Mouse (Mus musculus) adrenal gland (tissue): ENCODE data around the gene 2510009E07Rik.

ENCODE experiments used
- intact Hi-C: fragments of 180-260 bp; cut with DNase I; formaldehyde crosslinking; loops from one replicate; pipeline ENCODE4 v1.15.1; 2025

The 2510009E07Rik gene

DNA sequence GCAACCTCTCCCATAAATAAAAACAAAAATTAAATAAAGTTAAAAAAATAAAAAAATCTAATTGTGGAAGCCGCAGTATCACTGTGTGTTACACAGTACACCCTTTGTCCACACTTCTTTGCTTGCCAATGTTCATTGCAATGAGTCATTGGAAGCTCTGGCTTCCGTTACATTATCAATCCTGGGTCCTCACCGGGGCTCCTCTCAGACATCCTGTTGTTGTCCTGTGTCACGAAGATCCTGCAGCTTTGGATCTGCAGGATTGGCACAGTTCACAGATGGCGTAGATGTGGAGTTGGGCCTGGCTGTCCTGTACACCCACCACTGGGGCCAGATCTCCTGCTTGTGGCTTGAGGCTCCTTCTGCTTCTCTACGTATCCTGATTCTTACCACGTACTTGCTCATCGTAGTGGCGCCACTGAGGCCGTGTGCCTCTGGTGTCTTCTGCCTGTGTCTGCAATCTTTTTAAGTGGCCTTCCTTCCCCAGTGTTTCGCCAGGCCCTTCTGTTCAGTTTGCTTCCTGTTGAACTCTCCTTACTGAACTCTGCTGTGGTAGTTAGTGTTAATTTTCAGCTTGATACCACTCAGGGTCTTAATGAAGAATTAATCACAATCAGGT, 57.2 kb downstream of the 2510009E07Rik start:
- intact Hi-C loops, result no loop called here

GRCm38 (mm10) chr16:21636156-21636853, 58.2 kb downstream of the 2510009E07Rik start:
- intact Hi-C loops, result no loop called here

DNA sequence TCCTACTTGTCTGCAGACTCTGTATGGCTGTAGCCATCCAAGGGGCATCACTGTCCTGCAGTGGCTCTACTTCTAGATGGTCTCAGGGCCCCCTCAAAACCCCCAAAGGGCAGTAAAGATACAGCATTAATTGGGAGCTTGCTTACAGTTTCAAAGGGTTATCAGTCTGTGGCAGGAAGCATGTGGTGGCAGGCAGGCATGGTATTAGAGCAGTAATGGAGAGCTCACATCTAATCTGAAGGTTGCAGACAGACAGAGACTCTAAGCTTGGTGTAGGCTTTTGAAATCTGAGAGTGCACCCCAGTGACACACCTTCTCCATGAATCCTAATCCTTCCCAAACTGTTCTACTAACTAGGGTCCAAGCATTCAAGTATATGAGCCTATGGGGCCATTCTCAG, 60.0 kb downstream of the 2510009E07Rik start:
- intact Hi-C loops, result no loop called here

DNA sequence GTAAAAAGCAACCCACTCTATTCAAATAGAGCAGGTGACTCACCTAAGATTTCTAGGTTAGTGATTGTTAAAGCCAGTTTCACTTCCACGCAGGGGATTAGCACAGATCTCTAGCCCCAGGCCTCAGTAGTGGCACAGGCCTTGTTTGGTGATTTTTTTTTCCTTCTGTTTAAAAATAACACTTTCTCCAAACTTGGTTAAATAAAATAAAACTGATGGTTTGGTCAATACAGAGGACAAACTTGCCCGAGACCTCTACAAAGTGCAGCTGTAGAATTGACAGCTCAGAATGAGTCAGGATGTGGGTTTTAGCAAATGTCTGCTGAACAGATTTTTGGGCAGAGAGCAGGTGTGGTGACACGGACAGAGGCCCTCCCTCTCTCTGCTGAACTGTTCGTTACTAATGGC, 62.6 kb downstream of the 2510009E07Rik start:
- intact Hi-C loops, result no loop called here

- intact Hi-C loops, result no loop called here
These were observed 63.9 kb downstream of the 2510009E07Rik start for GRCm38 (mm10) chr16:21630614-21631013.

GRCm38 (mm10) chr16:21628061-21628591, 66.3 kb downstream of the 2510009E07Rik start:
- intact Hi-C loops, result no loop called here

DNA sequence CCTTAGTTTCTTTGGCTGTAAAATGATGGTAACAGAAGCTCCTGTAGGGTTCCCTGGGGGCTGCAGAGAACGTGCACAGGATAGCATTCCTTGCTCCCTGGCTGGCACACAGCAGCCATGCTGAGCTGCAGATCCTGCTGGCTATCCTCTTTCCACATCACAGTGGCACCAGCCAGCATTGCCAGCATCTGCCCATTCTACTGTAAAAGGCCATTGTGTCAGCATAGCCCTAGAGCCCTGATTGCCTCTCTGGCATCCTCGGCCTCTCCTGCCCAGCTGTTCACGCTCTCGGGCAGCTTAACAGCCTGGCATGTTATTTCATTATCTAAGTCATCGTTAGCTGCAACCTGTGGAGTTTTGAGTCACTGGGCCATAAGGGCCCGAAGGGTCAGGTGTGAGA, 67.2 kb downstream of the 2510009E07Rik start:
- intact Hi-C loops, result no loop called here

DNA sequence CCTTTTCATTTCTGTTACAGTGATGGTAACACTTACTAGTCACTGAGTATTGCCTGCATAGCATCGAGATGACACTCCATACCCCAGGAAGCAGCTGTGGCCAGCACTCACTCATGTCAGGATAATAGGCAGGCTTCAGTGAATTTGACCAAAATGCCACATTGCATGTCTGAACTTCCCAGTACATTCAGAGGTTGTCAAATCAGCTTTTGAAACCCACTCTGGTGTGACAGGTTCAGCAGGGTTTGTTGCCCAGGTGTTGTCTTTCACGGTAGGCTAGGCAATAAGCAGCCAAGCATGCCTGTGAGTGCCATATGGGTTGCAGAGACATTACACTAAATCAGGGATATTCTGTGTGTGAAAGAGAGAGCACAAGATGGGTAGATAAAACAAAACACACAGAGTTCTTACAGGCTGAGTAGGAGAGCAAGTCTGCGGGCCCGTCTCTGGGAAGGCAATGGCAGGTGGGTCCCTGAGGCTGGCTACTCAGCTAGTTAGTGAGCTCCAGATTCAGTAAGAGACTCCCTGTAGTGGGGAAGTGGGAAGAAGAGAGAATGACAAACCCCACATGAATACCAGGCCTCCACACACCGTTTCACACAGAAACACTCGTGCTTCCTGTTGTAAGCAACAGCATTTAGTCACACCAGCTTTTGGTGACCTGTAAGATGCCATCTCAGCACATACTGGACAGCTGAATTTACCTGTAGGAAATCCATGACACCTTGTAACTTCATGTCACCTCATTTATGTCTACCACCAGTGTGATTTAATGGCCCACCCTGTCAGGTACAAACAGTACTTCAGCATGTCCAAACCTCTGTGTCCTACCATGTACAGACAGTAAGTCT, 68.5 kb downstream of the 2510009E07Rik start:
- intact Hi-C loops, result no loop called here

DNA sequence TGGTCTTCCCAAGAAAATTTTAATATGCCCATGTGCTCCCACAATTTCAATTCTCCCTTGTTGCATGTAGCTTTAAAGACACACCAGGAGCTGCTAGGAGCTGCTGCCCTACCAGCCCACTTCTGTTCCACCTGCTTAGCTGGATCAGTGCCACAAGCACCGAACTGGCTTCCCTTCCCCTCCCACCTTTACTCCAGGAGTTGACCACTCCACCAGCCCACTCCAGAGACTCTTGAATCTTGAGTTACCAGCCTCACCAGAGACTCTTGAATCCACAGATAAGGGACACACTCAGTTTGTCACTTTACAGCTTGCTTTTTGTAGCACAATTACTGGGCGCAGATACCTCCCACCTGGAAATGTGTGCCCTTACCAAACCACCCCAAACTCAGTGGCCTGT, 73.8 kb downstream of the 2510009E07Rik start:
- intact Hi-C loops, result no loop called here

GRCm38 (mm10) chr16:21615802-21616201, 78.7 kb downstream of the 2510009E07Rik start:
- intact Hi-C loops, result loop anchor here (2.0 kb wide), 1 partner anchor 113 kb away; no protein-coding TSS in a partner anchor

DNA sequence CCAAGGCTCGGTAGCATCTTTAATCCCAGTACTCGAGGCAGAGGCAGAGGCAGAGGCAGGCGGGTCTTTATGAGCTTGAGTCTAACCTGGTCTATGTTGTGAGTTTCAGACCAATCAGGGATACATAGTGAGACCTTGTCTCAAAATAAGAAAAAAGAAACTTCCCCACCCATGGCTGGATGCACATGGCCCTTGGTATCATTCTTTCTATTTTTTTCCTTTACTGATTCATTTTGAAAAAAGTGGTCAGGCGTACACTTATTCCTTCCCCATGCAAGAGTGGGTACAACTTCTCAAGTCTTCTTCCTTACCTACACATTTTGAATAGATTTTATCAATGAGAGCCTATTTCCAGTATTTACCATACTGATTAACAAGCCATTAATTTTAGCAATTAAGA, 84.0 kb downstream of the 2510009E07Rik start:
- intact Hi-C loops, result no loop called here

DNA sequence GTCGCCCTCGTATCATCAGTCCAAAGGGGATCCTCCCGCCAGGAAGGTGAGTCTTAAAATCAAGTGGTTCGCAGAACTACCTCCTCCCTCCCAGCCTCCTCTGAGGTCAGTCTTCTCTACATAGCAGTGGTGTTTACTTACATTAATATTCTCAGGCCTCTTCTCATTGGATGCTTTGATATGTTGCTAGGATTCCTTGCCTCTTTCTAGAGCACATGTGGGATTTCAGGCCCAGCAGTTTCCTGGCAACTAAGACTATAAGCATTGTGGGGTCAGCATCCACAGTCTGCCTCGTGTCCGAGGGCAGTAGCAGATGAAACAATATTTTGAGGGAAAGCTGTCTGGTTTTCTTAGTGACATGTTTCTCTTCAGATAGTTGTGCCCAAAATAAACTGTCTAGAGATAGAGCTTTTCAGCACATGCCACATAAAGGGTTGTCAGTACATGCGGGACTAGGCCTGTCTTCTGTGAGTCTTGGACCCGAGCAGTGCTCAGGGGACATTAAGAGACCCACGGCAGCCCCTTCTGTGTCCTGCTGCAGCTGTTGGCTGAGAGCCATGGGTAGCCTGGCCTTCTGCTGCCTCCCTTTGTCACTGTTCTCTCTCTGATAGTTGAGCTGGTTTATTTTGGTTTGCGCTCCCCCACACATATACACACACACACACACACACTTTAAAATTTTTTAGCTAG, 86.1 kb downstream of the 2510009E07Rik start:
- intact Hi-C loops, result no loop called here

GRCm38 (mm10) chr16:21607651-21608040, 86.8 kb downstream of the 2510009E07Rik start:
- intact Hi-C loops, result no loop called here

DNA sequence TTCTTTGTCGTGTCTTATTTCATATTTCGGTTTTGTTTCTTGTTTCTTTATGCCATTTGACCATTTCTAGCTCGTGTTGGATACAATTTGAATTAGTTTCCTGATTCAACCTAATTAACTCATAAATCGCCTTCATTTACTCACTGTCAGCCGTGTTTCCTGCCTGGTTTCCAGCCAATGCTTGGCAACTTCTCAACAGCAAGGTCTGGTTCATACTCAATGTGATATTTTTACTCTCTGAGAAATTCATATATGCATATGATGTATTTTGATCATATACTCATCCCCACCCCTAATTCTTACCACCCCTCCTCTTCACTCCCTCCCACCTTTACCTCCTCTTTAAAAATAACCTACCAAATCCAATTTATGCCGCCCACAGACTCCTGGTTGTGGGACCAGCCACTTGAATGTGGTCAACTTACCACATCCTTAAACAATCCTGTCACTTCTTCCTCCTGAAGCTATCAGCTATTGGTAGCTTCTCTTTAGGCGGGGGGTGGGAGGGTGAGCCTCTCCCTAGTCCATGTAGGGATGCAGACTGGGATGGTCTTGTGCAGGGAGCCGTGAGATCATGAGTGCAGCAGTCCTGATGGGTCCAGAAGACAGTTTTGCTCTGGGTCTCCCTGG, 87.3 kb downstream of the 2510009E07Rik start:
- intact Hi-C loops, result no loop called here

- intact Hi-C loops, result no loop called here
These were observed 88.0 kb downstream of the 2510009E07Rik start for GRCm38 (mm10) chr16:21606249-21607020.

DNA sequence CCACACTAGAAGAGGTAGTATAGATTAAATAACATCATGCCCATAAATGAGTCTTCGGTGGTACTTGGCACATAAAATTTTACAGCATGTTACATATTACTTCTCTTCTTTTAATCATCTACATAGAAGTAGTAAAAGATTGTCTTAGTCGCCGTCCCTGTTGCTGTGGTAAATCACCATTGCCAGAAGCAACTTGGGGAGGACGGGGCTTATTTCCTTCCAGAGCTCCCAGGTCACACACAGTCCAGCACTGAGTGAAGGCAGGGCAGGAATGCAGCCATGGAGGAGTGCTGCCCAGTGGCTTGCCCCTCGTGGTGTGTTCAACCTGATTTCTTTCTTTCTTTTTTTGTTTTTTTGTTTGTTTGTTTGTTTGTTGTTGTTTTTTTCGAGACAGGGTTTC, 90.1 kb downstream of the 2510009E07Rik start:
- intact Hi-C loops, result no loop called here
